Comparison of ENCODE assay signal across 22 mouse cellular contexts in genomic region chr2:135071349-135071748, GRCm38 (mm10).
DNase-seq lines count a peak whose midpoint lies in the region; ATAC-seq and TF ChIP-seq lines count a peak whose summit lies in the region.
"Had no signal": no experiment of that assay in that cellular context is flagged by ENCODE, and none has a peak within 500 bp of the region (broad histone marks: within the 10 kb centered on the region; RNA-seq: fewer than 3 reads in every experiment).

No protein-coding gene starts in this region.

- H3K27me3 ChIP-seq in hindbrain, postnatal 0 days (ENCODE audit: insufficient read depth, low read length): no peaks in the 10 kb centered on the region
- no peaks in the 10 kb centered on the region for H3K27me3 ChIP-seq in hindbrain, embryonic 16.5 days (replicated peaks; ENCODE audit: control insufficient read depth, insufficient read depth, low read length)
- no peaks in the 10 kb centered on the region for H3K27me3 ChIP-seq in forebrain, embryonic 16.5 days (replicated peaks; ENCODE audit: control insufficient read depth, insufficient read depth, low read length)
- no peaks in the 10 kb centered on the region for H3K27me3 ChIP-seq in intestine, embryonic 15.5 days (replicated peaks)
- H3K27me3 ChIP-seq: embryonic facial prominence, embryonic 15.5 days; heart, embryonic 12.5 days; hindbrain, embryonic 12.5 days; neural tube, embryonic 13.5 days; stomach, embryonic 15.5 days had no signal

- no peak overlapping the region for H3K27ac ChIP-seq in hindbrain, postnatal 0 days
- H3K27ac ChIP-seq in hindbrain, embryonic 16.5 days (ENCODE audit: low read depth, low read length): no peak overlapping the region
- H3K27ac ChIP-seq in forebrain, embryonic 16.5 days (ENCODE audit: low read length): no peak overlapping the region
- H3K27ac ChIP-seq in intestine, embryonic 15.5 days: no peak overlapping the region
- H3K27ac ChIP-seq: embryonic facial prominence, embryonic 15.5 days; hindbrain, embryonic 12.5 days; limb, embryonic 10.5 days; macrophage; neural tube, embryonic 13.5 days; stomach, embryonic 15.5 days had no signal

- 0 out of 2 replicates have a peak, but pooled peaks have one; percentile 47 for ATAC-seq in hindbrain, postnatal 0 days
- ATAC-seq in hindbrain, embryonic 16.5 days: no peak
- peak; percentile 63; the same call in 1 of the 2 replicates for ATAC-seq in forebrain, embryonic 16.5 days
- no peak for ATAC-seq in intestine, embryonic 15.5 days

- no peak overlapping the region for H3K9ac ChIP-seq in hindbrain, postnatal 0 days (replicated peaks; ENCODE audit: low read length)
- no peak overlapping the region for H3K9ac ChIP-seq in hindbrain, embryonic 16.5 days (ENCODE audit: low read depth, low read length)
- H3K9ac ChIP-seq in forebrain, embryonic 16.5 days (replicated peaks; ENCODE audit: low read depth, low read length): no peak overlapping the region
- no peak overlapping the region for H3K9ac ChIP-seq in intestine, embryonic 15.5 days
- H3K9ac ChIP-seq: embryonic facial prominence, embryonic 15.5 days; heart, embryonic 12.5 days; hindbrain, embryonic 12.5 days; neural tube, embryonic 13.5 days; stomach, embryonic 15.5 days had no signal

- H3K4me2 ChIP-seq in hindbrain, postnatal 0 days (ENCODE audit: low read depth, low read length): no peak overlapping the region
- no peak overlapping the region for H3K4me2 ChIP-seq in hindbrain, embryonic 16.5 days (ENCODE audit: low read length)
- no peak overlapping the region for H3K4me2 ChIP-seq in forebrain, embryonic 16.5 days (ENCODE audit: low read length)
- H3K4me2 ChIP-seq in intestine, embryonic 15.5 days (replicated peaks): no peak overlapping the region
- H3K4me2 ChIP-seq: embryonic facial prominence, embryonic 15.5 days; heart, embryonic 12.5 days; hindbrain, embryonic 12.5 days; neural tube, embryonic 13.5 days; stomach, embryonic 15.5 days had no signal

- H3K36me3 ChIP-seq in hindbrain, postnatal 0 days (ENCODE audit: insufficient read depth, low read length): no peaks in the 10 kb centered on the region
- no peaks in the 10 kb centered on the region for H3K36me3 ChIP-seq in hindbrain, embryonic 16.5 days (ENCODE audit: control insufficient read depth, insufficient read depth, low read length)
- H3K36me3 ChIP-seq in forebrain, embryonic 16.5 days (ENCODE audit: control insufficient read depth, insufficient read depth): no peaks in the 10 kb centered on the region
- no peaks in the 10 kb centered on the region for H3K36me3 ChIP-seq in intestine, embryonic 15.5 days
- H3K36me3 ChIP-seq: embryonic facial prominence, embryonic 15.5 days; heart, embryonic 12.5 days; hindbrain, embryonic 12.5 days; limb, embryonic 10.5 days; neural tube, embryonic 13.5 days; stomach, embryonic 15.5 days had no signal

- WGBS in hindbrain, postnatal 0 days: 69% methylated on average over 4 of the region's 4 CpGs
- WGBS in hindbrain, embryonic 16.5 days: 77% methylated on average over 4 of the region's 4 CpGs
- 31% methylated on average over 4 of the region's 4 CpGs for whole genome bisulfite sequencing in forebrain, embryonic 16.5 days
- 89% methylated on average over 4 of the region's 4 CpGs for WGBS in intestine, embryonic 15.5 days

- no peak for TF ChIP-seq CTCF in hindbrain, postnatal 0 days (IDR thresholded peaks at IDR 0.05; ENCODE audit: low read depth)

- peak; percentile 5 for DNase-seq in cerebellum, adult 9-10 months
- no peak for DNase-seq in cerebellum, postnatal 36 days
- peak; percentile 22 for DNase-seq in hindbrain, postnatal 0 days (ENCODE audit: low spot score)
- DNase-seq in adrenal gland, adult 8-10 months: no peak
- DNase-seq: adrenal gland, postnatal 14 days; gastrocnemius, postnatal 10 days; heart, adult 11 months; heart, postnatal 10 days; kidney, adult 8-10 months; kidney, postnatal 14 days; thymus, postnatal 25 days had no signal

- H3K4me3 ChIP-seq in hindbrain, postnatal 0 days (ENCODE audit: low read length): no peak overlapping the region
- no peak overlapping the region for H3K4me3 ChIP-seq in hindbrain, embryonic 16.5 days (ENCODE audit: low read length)
- H3K4me3 ChIP-seq in forebrain, embryonic 16.5 days (replicated peaks; ENCODE audit: low read length): no peak overlapping the region
- no peak overlapping the region for H3K4me3 ChIP-seq in intestine, embryonic 15.5 days (replicated peaks)
- H3K4me3 ChIP-seq: embryonic facial prominence, embryonic 15.5 days; heart, embryonic 12.5 days; hindbrain, embryonic 12.5 days; limb, embryonic 10.5 days; myocyte; neural tube, embryonic 13.5 days; stomach, embryonic 15.5 days had no signal

- no peaks in the 10 kb centered on the region for H3K4me1 ChIP-seq in hindbrain, postnatal 0 days (ENCODE audit: insufficient read depth, low read length)
- H3K4me1 ChIP-seq in hindbrain, embryonic 16.5 days (ENCODE audit: control insufficient read depth, insufficient read depth, low read depth, low read length): no peaks in the 10 kb centered on the region
- no peaks in the 10 kb centered on the region for H3K4me1 ChIP-seq in forebrain, embryonic 16.5 days (replicated peaks; ENCODE audit: control insufficient read depth, insufficient read depth, low read length)
- no peaks in the 10 kb centered on the region for H3K4me1 ChIP-seq in intestine, embryonic 15.5 days (replicated peaks)
- H3K4me1 ChIP-seq: embryonic facial prominence, embryonic 15.5 days; heart, embryonic 12.5 days; hindbrain, embryonic 12.5 days; limb, embryonic 10.5 days; neural tube, embryonic 13.5 days; stomach, embryonic 15.5 days had no signal

- H3K9me3 ChIP-seq in hindbrain, postnatal 0 days (ENCODE audit: low read length): no peaks in the 10 kb centered on the region
- H3K9me3 ChIP-seq in hindbrain, embryonic 16.5 days (ENCODE audit: control insufficient read depth, low read length): no peaks in the 10 kb centered on the region
- no peaks in the 10 kb centered on the region for H3K9me3 ChIP-seq in forebrain, embryonic 16.5 days (ENCODE audit: control insufficient read depth, low read length)
- no peaks in the 10 kb centered on the region for H3K9me3 ChIP-seq in intestine, embryonic 15.5 days
- H3K9me3 ChIP-seq: embryonic facial prominence, embryonic 15.5 days; heart, embryonic 12.5 days; hindbrain, embryonic 12.5 days; limb, embryonic 10.5 days; neural tube, embryonic 13.5 days; stomach, embryonic 15.5 days had no signal

Comparison
In these comparisons a context has a peak if more than half of its experiments do, and no peak if none do; other contexts are left out.
1. DNase-seq: peak in cerebellum, adult 9-10 months (single experiment) and hindbrain, postnatal 0 days (single experiment); none in cerebellum, postnatal 36 days (0 of 2) and adrenal gland, adult 8-10 months (single experiment).
2. ATAC-seq: peak in hindbrain, postnatal 0 days (single experiment) and forebrain, embryonic 16.5 days (single experiment); none in hindbrain, embryonic 16.5 days (single experiment) and intestine, embryonic 15.5 days (single experiment).